Mouse (Mus musculus): ENCODE data around the gene Phc3. TPM values are rescaled to one million over a fixed set of nuclear protein-coding genes. Genes with fewer than 3 reads are reported as not detected.

Phc3 gene
- 10 to 100 TPM; 24.7 to 28.9 TPM for polyA plus RNA-seq (2017; shearing (Covaris generic))

GRCm38 (mm10) chr3:30969104-30969581 is at the start of gene Phc3:
Phc3 (minus strand) TSS chr3:30969415.

GRCm38 (mm10) chr3:30995283-30995898 is 26.2 kb upstream of the Phc3 start, which contains the start of gene Prkci:
Prkci (plus strand) TSS chr3:30995747.

GRCm38 (mm10) chr3:30855604-30856458 is 113.4 kb downstream of the Phc3 start, which contains the start of gene Gpr160:
Gpr160 (plus strand) TSS chr3:30855950.

Other genes with a start within 250 kb of the Phc3 start
- not detected for gene Samd7, start 223.1 kb downstream of the Phc3 start, polyA plus RNA-seq (2017; shearing (Covaris generic))
- gene Sec62, start 176.5 kb downstream of the Phc3 start, polyA plus RNA-seq (2017; shearing (Covaris generic)) = 10 to 100 TPM; 67.8 to 78.8 TPM
- 1 to 10 TPM; 4.4 to 7.3 TPM for gene Gpr160, start 113.5 kb downstream of the Phc3 start, polyA plus RNA-seq (2017; shearing (Covaris generic))
- gene Prkci, start 26.3 kb upstream of the Phc3 start, polyA plus RNA-seq (2017; shearing (Covaris generic)) = 1 to 10 TPM; 8.8 to 9.3 TPM
- 10 to 100 TPM; 41.1 to 59.3 TPM for gene Skil, start 125.6 kb upstream of the Phc3 start, polyA plus RNA-seq (2017; shearing (Covaris generic))
- not detected for gene Cldn11, start 180.5 kb upstream of the Phc3 start, polyA plus RNA-seq (2017; shearing (Covaris generic))

All from activated CD4-positive, CD25-positive, alpha-beta regulatory T cell (primary cell).